Mouse (Mus musculus) thymus, adult 2 months (tissue): ENCODE measurements around the gene Lrrc47.

Experiments used
- CTCF ChIP-seq: fragments of 200-500 bp; IDR thresholded peaks from 2 replicates; pipeline ENCODE4 v1.5.1; 2012; ENCODE audit warnings: mild to moderate bottlenecking, control low read depth, low read length, moderate library complexity, borderline replicate concordance; ENCODE audit not compliant: control insufficient read depth, poor library complexity, insufficient read depth; ENCODE audit errors: extremely low read depth
- POLR2A ChIP-seq: fragments of 200-500 bp; IDR thresholded peaks from 2 replicates; pipeline ENCODE4 v1.6.1; 2012; ENCODE audit warnings: mild to moderate bottlenecking, low read length, control low read depth, moderate library complexity; ENCODE audit not compliant: control insufficient read depth, poor library complexity, insufficient read depth; ENCODE audit errors: extremely low read depth

- TF ChIP-seq CTCF (no peak), POLR2A (peak; percentile 76; the same call in 1 of the 2 replicates)
Observed at GRCm38 (mm10) chr4:154011646-154012089, at the start of gene Lrrc47.
